Mouse (Mus musculus) kidney, postnatal 0 days (tissue): ENCODE measurements around the gene Ugt1a10. TPM values are rescaled to one million over a fixed set of nuclear protein-coding genes. Genes with fewer than 3 reads are reported as not detected.
"Not testable (repeated sequence)": the region's sequence is repeated elsewhere in the genome, so short reads cannot be mapped to it uniquely, and the experiment has no call there.

Source experiments
- ATAC-seq: fragments of 200-750 bp; cut with Nextera tagmentation; replicated peaks from 2 replicates; pipeline ENCODE4 v1.8.0; 2017; ENCODE audit warnings: low read depth, moderate number of reproducible peaks, moderate TSS enrichment, moderate library complexity; ENCODE audit not compliant: low FRiP score
- DNase-seq: peaks from one replicate; pipeline ENCODE4 v3.0.0-alpha.2; 2016; ENCODE audit warnings: low spot score
- H3K27ac ChIP-seq: fragments of 300-500 bp; sonication (generic); 2 replicates; pipeline ENCODE4 v1.5.1; 2014; ENCODE audit warnings: mild to moderate bottlenecking
- H3K27me3 ChIP-seq: fragments of 300-500 bp; sonication (generic); 2 replicates; pipeline ENCODE4 v1.6.1; 2014; ENCODE audit warnings: low read length, mixed read lengths; ENCODE audit not compliant: insufficient read depth
- H3K36me3 ChIP-seq: fragments of 300-500 bp; sonication (generic); 2 replicates; pipeline ENCODE4 v1.6.1; 2014; ENCODE audit warnings: low read length, mixed read lengths; ENCODE audit not compliant: insufficient read depth
- H3K4me1 ChIP-seq: fragments of 300-500 bp; sonication (generic); replicated peaks from 2 replicates; pipeline ENCODE4 v1.6.1; 2014; ENCODE audit warnings: antibody characterized with exemption, low read length, mixed read lengths; ENCODE audit not compliant: insufficient read depth
- H3K4me2 ChIP-seq: fragments of 300-500 bp; sonication (generic); 2 replicates; pipeline ENCODE4 v1.6.1; 2014; ENCODE audit warnings: mild to moderate bottlenecking, low read length, moderate library complexity, mixed read lengths
- H3K4me3 ChIP-seq: fragments of 300-500 bp; sonication (generic); replicated peaks from 2 replicates; pipeline ENCODE4 v1.5.1; 2014; ENCODE audit warnings: low read depth, low read length
- H3K9ac ChIP-seq: fragments of 300-500 bp; sonication (generic); 2 replicates; pipeline ENCODE4 v1.6.1; 2014; ENCODE audit warnings: low read depth, low read length
- H3K9me3 ChIP-seq: fragments of 300-500 bp; sonication (generic); replicated peaks from 2 replicates; pipeline ENCODE4 v1.6.1; 2016; ENCODE audit warnings: low read length, inconsistent platforms, mixed read lengths
- CTCF ChIP-seq: IDR thresholded peaks from 2 replicates; pipeline ENCODE4 v1.5.1; 2016; ENCODE audit warnings: antibody characterized with exemption, low read depth, mild to moderate bottlenecking, moderate library complexity
- WGBS: fragments of 180-500 bp; shearing (Covaris S2); extraction: QIAGEN DNeasy Blood & Tissue Kit; methylation state at CpG from one replicate; pipeline ENCODE4 v1.1.7; 2014; 5-methylcytosine and 5-hydroxymethylcytosine counted together
- polyA plus RNA-seq: library from polyadenylated mRNA; unstranded; fragments of >200 nt; fragmentation: Nextera tagmentation; extraction: Ambion mirVana; gene quantifications from 2 replicates; pipeline ENCODE4 v1.2.1, GENCODE M21; 2015

Ugt1a10 gene
- polyA plus RNA-seq, 1 experiment from 2014 or later, result 52.3 TPM

GRCm38 (mm10) chr1:88014194-88014593, 41.0 kb upstream of the Ugt1a10 start:
- Histone ChIP-seq H3K4me2 (no peak overlapping the region), H3K4me1 (no peaks in the 10 kb centered on the region), H3K27me3 (no peaks in the 10 kb centered on the region), H3K4me3 (no peak overlapping the region), H3K9me3 (no peaks in the 10 kb centered on the region), H3K27ac (no peak overlapping the region), H3K36me3 (no peaks in the 10 kb centered on the region), H3K9ac (no peak overlapping the region)
- WGBS, result 96% methylated on average over 4 of the region's 4 CpGs
- ATAC-seq (no peak), DNase-seq (no peak)
- TF ChIP-seq CTCF, result no peak

- no peaks in the 10 kb centered on the region for H3K27me3 ChIP-seq
- 97% methylated on average over 4 of the region's 4 CpGs for WGBS
- no peak for TF ChIP-seq CTCF
These were observed 40.5 kb upstream of the Ugt1a10 start for GRCm38 (mm10) chr1:88014671-88015070.

DNA sequence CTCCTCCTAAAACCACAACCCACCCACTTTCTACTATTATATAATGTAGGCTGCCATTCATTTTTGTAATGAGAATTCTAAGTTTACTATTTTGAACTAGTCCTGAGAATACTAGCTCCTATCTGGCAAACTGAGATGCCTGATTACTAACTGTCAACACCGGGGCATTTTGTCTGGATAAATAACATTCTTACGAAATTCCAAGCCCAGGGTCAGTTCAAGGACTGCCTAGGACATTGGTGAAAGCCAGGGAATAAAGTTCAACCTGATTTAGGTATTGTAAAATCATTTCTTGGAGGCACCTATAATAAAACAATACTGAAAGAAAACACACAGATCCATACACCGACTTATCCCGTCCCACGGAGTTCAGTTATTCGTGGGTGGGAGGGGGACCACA, 39.8 kb upstream of the Ugt1a10 start:
- H3K4me3 ChIP-seq, result no peak overlapping the region
- no peak for DNase-seq
- no peak overlapping the region for H3K9ac ChIP-seq
- H3K4me2 ChIP-seq, result no peak overlapping the region
- no peak for ATAC-seq
- 90% methylated on average over 6 of the region's 6 CpGs for WGBS
- no peaks in the 10 kb centered on the region for H3K4me1 ChIP-seq
- H3K9me3 ChIP-seq, result no peaks in the 10 kb centered on the region
- no peak for TF ChIP-seq CTCF
- no peaks in the 10 kb centered on the region for H3K36me3 ChIP-seq
- H3K27me3 ChIP-seq, result no peaks in the 10 kb centered on the region
- no peak overlapping the region for H3K27ac ChIP-seq

More at GRCm38 (mm10) chr1:88014671-88015070, 40.5 kb upstream of the Ugt1a10 start:
- H3K4me3 ChIP-seq, result no peak overlapping the region
- DNase-seq (no peak), ATAC-seq (no peak)
- no peaks in the 10 kb centered on the region for H3K9me3 ChIP-seq
- H3K4me2 ChIP-seq, result no peak overlapping the region
- H3K9ac ChIP-seq, result no peak overlapping the region
- no peaks in the 10 kb centered on the region for H3K4me1 ChIP-seq
- no peak overlapping the region for H3K27ac ChIP-seq
- H3K36me3 ChIP-seq, result no peaks in the 10 kb centered on the region

GRCm38 (mm10) chr1:88025244-88025643, 29.9 kb upstream of the Ugt1a10 start:
- DNase-seq, H3K27me3 ChIP-seq, H3K36me3 ChIP-seq, H3K4me1 ChIP-seq, H3K9me3 ChIP-seq, H3K9ac ChIP-seq, H3K4me3 ChIP-seq, ATAC-seq, H3K4me2 ChIP-seq, H3K27ac ChIP-seq: not testable (repeated sequence)
- 69% methylated on average over 3 of the region's 3 CpGs for WGBS

GRCm38 (mm10) chr1:88043044-88043443, 12.1 kb upstream of the Ugt1a10 start:
- H3K4me1 ChIP-seq, DNase-seq, H3K36me3 ChIP-seq, H3K4me2 ChIP-seq, H3K9me3 ChIP-seq, H3K27ac ChIP-seq, H3K27me3 ChIP-seq, H3K4me3 ChIP-seq, H3K9ac ChIP-seq: not testable (repeated sequence)
- WGBS, result 69% methylated on average over 1 of the region's 2 CpGs
- ATAC-seq, result peak; percentile 36; the same call in 1 of the 2 replicates

DNA sequence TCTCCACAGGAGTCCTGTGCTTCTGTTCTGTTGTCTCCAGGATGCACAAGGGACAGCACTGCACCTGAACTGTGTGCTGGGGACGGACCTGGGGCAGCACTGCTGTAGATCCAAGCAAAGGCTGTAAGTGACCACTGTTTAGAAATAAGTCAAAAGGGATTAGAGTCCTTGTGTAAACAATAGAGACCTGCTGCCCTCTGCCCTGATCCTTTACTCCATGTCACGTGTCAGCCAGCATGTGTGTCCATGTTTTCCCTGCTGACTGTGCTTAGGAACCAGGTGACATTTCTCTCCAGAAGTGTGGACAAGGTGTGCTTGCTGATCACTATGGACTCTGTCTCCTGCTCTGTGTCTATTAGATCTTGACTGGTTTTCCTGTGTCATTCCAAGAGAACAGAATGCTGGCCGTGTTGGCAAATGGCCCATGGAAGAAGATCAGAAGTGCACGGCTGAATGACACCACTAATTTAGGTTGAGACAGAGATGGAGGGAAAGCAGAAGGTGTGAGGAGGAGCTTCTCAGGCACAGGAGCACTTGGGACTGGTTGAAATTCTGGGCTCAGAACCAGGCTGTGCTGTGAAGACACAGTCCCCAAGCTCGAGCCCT, 10.3 kb upstream of the Ugt1a10 start:
- not testable (repeated sequence) for H3K4me1 ChIP-seq, H3K4me3 ChIP-seq, DNase-seq, H3K9ac ChIP-seq, H3K36me3 ChIP-seq, H3K4me2 ChIP-seq, H3K27ac ChIP-seq, H3K9me3 ChIP-seq, ATAC-seq, H3K27me3 ChIP-seq
- WGBS, result 56% methylated on average over 3 of the region's 5 CpGs

- H3K27ac ChIP-seq, H3K4me3 ChIP-seq, DNase-seq, H3K9me3 ChIP-seq, ATAC-seq, H3K9ac ChIP-seq, H3K4me1 ChIP-seq, H3K36me3 ChIP-seq, H3K4me2 ChIP-seq, H3K27me3 ChIP-seq: not testable (repeated sequence)
- 76% methylated on average over 2 of the region's 2 CpGs for WGBS
These were observed 7.8 kb upstream of the Ugt1a10 start for GRCm38 (mm10) chr1:88047408-88047807.

- ATAC-seq, result 0 out of 2 replicates have a peak, but pooled peaks have one; percentile 26
- DNase-seq, H3K4me1 ChIP-seq, H3K9me3 ChIP-seq, H3K27ac ChIP-seq, H3K9ac ChIP-seq, H3K4me3 ChIP-seq, H3K4me2 ChIP-seq, H3K27me3 ChIP-seq, H3K36me3 ChIP-seq: not testable (repeated sequence)
- 38% methylated on average over 1 of the region's 2 CpGs for WGBS
These were observed 11.4 kb downstream of the Ugt1a10 start for GRCm38 (mm10) chr1:88066472-88067102.
